Mouse (Mus musculus) G1E (cell line): ENCODE data around the gene Iglon5.

Experiments used
- CTCF ChIP-seq: IDR thresholded peaks from 2 replicates; pipeline ENCODE4 v1.5.1; 2012; ENCODE audit warnings: low read depth, low read length, inconsistent platforms, mixed read lengths
- GATA1 ChIP-seq: IDR thresholded peaks from 2 replicates; pipeline ENCODE4 v1.6.1; 2012; ENCODE audit warnings: borderline replicate concordance, low read length, inconsistent platforms, mixed read lengths
- GATA2 ChIP-seq: IDR thresholded peaks from 2 replicates; pipeline ENCODE4 v1.6.1; 2012; ENCODE audit warnings: low read depth, low read length, inconsistent platforms, borderline replicate concordance
- TAL1 ChIP-seq: conservative IDR thresholded peaks from 2 replicates; pipeline ENCODE4 v1.6.1; 2012; ENCODE audit warnings: low read depth, low read length, inconsistent platforms, mixed read lengths

- TF ChIP-seq TAL1, result no peak
- no peak for TF ChIP-seq CTCF
- no peak for TF ChIP-seq GATA2
- no peak for TF ChIP-seq GATA1
Observed at GRCm38 (mm10) chr7:43489631-43490125, at the start of gene Iglon5.
